Mouse (Mus musculus): ENCODE data around the gene Dmrta2. TPM values are rescaled to one million over a fixed set of nuclear protein-coding genes. Genes with fewer than 3 reads are reported as not detected.

The Dmrta2 gene
- total RNA-seq (2021), result under 1 TPM; 0.20 to 0.24 TPM
- long read RNA-seq, experiment 1, result 0 reads
- long read RNA-seq, experiment 2, result 0 reads

DNA sequence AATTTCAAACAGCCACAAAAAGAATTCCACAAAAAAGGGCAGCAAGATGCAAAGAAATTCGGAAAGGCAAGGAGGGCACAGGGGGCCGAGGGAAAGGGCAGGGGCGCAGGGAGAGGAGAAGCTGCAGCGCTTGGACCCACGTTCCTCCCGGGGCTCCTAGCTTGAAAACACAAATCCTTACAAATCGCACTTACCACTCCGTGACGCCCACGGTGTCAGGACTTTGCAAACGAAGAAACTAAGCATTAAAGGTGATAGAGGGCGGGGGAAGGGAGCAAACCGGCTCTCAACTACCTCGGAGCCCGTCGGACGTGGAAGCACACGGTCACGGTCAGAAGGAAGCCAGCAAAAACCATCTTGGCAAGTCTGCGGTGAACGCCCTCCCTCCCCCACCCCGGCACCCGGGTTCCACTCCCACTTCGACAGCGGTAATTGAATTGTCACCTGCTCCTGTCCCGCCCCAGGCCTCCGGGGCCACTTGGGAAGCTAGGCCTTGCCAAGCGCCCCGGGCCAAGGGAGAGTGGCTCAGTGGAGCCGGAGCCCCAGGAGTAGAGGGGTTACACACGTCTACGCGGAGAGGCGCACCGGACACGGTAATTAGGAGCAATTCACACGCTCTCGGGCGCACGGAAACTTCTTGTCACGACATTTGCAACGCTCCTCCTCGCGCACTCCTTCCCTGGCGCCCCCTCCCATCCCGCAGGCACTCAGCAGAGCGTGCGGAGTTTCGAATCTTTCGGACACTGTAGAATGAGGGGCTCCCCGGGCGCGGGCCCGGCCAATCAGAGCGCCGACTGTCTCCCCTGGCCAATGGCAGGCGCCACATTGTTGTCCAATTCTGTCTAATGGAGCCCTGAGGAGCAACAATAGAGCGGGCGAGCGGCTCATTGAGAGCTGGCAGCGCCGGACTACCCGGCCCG, at the start of gene Dmrta2:
Gene Dmrta2 (plus strand): TSS at position 906 of the 920 bp plus-strand sequence.
- no peak for DNase-seq
- intact Hi-C loops (cut with DNase I), result no loop called here

GRCm38 (mm10) chr4:109929058-109929457, 48.8 kb upstream of the Dmrta2 start:
- intact Hi-C loops (cut with DNase I), result no loop called here

GRCm38 (mm10) chr4:109930445-109930844, 47.4 kb upstream of the Dmrta2 start:
- intact Hi-C loops (cut with DNase I), result no loop called here
- no peak for DNase-seq

More at GRCm38 (mm10) chr4:109929058-109929457, 48.8 kb upstream of the Dmrta2 start:
- DNase-seq, result no peak

- intact Hi-C loops (cut with DNase I), result no loop called here
- no peak for DNase-seq
Measured at GRCm38 (mm10) chr4:109930935-109931334, 46.9 kb upstream of the Dmrta2 start.

DNA sequence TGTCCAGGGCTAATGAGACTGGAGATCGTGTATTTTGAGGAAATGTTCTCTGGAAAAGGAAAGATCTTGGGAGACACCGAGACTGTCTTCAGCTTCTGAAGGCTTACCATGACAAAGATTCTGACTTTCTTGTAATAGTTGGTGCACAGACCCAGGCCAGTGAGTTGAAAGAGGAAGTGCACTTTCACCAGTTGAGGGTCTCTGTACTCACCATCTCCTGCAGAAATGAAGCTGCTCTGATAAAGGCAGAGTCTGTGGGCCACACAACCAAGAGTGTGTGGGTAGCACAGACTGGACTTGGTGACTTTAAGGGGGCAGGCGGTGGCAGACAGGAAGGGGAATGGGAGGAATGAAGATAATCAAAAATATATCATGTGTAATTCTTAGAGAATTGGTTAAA, 41.3 kb upstream of the Dmrta2 start:
- DNase-seq, result no peak
- intact Hi-C loops (cut with DNase I), result no loop called here

DNA sequence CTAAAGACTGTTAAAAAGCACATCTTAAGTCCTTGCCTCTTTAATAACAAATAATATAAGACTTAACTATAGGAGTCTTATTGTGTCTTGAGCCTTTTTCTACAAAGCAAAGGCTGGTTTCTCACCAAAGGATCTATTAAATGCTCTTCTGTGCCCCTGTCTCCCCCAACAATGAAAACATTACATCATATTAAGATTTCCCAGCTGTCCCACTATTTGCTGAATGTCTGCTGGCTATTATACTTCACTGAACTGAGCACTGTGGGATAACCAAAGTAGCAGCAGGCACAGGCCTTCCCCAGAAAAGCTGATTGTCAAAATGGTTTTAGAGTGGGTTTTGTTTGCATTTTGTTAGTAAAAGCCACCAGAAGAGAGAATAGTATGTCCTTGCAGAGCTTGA, 38.6 kb upstream of the Dmrta2 start:
- intact Hi-C loops (cut with DNase I), result no loop called here
- DNase-seq, result no peak

DNA sequence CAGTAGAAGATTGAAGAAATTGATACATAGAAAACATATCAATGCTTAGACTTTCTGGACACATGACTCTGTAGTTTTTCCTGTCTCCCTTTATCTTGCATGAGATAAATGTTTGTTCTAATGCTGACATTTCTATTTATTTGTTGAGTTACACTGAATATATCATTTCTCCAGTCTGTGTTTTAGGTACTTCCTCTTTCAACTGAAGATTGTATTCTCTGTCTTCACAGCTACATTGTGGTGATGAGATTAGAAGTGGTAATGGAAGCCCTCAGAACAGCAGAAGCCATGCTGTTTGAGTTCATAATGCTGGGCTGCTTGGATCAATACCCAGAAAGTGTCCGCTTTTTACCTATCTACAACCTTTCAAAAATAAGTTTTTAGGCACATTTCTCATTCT, 32.3 kb upstream of the Dmrta2 start:
- intact Hi-C loops (cut with DNase I), result no loop called here
- DNase-seq, result no peak

GRCm38 (mm10) chr4:109949307-109949706, 28.5 kb upstream of the Dmrta2 start:
- intact Hi-C loops (cut with DNase I), result no loop called here
- no peak for DNase-seq

DNA sequence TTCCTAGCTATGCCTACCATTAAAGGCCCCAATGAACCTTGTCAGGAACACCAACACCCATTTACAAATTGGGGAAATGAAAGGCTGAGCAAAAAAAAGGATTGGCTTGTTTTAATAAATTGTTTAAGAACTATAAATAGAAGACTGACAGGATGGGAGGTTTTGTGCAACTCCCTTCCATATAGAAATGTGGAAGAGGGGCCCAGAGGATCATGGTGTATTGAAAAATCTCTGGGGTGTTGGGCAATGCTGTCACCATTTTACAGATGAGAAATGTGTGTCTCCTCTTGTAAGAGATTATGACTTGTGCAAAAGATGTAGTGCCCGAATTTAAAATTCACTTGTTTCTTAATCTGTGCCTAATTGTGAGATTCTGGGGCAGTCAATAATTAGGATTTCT, 24.3 kb upstream of the Dmrta2 start:
- no peak for DNase-seq
- intact Hi-C loops (cut with DNase I), result no loop called here

GRCm38 (mm10) chr4:109960201-109960935, 17.5 kb upstream of the Dmrta2 start:
- DNase-seq, result no peak
- intact Hi-C loops (cut with DNase I), result no loop called here

- intact Hi-C loops (cut with DNase I), result no loop called here
- DNase-seq, result no peak
Measured at GRCm38 (mm10) chr4:109963570-109964279, 14.1 kb upstream of the Dmrta2 start.

- intact Hi-C loops (cut with DNase I), result no loop called here
- no peak for DNase-seq
Measured at GRCm38 (mm10) chr4:109969561-109969960, 8.3 kb upstream of the Dmrta2 start.

DNA sequence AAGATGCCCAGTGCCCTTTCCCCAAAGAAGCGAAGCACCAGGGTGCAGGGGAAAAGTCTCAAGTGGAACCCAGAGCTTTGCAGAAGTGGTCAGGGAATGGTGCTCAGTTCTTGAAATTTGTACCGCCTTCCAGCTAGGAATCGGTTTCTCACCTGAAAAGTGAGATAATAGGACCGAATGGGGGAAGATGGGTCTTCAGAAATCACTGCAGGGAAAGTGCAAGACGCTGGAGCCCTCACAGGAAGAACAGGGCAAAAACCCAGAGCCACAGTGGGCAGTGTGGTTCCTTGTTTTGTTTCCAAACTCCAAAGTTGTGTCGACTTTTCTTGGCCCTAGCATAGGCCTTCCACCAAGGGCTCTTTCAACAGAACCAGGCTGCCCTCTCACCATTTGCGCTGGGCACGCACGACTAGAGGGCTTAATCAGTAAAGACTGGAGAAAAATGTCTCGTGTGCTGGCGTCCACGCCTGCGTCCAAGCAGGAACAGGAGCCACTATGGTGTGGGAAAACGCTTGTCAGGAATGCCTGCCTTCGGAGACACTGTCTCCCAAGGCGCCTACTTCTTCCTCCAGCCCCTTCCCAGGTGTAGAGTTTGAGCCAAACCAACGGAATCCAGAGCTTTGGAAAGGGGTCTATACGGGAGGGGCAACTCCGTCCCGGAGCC, 3.7 kb upstream of the Dmrta2 start:
- intact Hi-C loops (cut with DNase I), result no loop called here
- no peak for DNase-seq

GRCm38 (mm10) chr4:109974655-109975380, 3.0 kb upstream of the Dmrta2 start:
- intact Hi-C loops (cut with DNase I), result no loop called here
- DNase-seq, result no peak

- intact Hi-C loops (cut with DNase I), result no loop called here
- no peak for DNase-seq
Measured at GRCm38 (mm10) chr4:109975381-109976240, 2.2 kb upstream of the Dmrta2 start.

DNA sequence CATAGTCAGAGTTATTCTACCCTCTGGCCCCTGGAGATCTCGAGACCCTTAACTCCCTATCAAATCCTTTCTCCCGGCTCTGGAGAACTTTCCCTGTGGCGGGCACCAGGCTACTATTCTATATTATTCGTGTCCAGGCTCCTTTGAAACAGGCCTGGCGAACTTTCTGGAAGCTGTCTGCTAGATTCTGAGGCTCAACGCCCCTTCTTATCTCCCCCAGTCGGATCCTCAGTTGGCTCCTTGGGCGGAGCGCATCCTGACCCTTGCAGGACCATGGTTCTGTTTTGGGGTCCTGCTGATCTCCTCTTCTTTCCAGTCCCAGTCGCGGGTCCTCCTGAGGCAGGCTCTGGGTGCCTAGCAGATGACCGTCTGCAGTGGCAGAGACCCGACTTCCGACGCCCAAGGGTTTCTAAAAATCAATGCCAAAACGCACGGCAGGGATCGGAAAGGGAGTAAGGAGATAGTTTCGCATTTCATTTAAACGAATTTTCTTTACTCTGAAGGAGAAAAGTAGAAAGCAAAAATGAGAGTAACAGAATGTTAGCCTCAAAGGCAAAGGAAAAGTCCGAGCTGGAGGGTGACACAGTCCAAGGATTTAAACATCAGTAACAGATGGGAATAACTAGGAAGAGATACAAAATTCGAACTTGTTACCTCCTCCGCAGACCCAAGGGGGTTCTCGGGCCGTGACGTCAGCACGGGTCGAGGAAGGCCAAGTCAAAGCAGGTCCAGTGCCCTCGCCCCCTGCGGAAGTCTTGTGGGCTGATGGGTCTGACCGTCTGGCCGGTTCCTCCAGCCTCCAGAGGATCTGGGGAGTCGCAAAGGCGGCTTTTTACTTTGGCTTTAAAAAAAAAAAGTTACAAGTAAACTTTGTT, 1.3 kb upstream of the Dmrta2 start:
- intact Hi-C loops (cut with DNase I), result no loop called here
- DNase-seq, result no peak

DNA sequence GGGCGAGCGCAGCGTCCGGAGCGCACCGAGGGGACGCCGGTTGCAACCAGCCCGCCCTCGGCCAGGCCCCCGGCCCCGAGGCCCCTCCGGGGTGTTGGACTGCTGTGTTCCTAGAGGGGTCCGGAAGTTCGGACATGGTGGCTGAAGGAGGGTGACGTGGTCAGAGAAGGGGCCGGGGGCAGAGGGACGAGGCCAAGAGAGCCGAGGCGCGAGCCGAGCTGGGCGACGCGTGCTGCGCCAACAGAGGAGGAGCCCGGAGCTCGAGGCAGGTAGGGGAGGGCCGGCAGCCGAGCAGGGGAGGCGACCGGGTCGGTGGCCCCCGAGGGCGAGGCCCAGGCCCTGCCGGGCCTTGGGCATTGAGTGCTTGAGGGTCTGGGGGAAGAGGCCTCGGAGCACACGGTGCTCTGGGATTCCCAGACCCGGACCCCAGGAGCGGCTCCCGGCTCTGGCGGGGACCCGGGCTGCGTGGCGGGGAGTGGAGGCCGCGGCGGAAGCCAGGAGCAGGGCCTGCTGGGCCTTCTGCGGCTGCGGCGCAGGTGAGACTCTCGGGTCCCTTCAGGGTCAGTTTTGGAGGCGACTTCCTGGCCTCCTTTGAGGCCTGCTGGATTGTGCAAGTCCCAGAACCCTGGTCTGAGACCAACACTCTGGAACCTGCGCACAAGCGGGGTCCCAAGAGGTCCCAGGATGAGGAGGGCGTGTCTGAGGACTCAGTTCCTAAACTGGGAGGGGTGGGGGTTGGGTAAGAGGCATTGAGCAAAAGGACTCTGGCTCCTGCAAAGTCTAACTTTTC, 410 bp downstream of the Dmrta2 start:
- intact Hi-C loops (cut with DNase I), result no loop called here
- DNase-seq, result no peak
